Mouse (Mus musculus): ENCODE measurements around the gene Nupr1. TPM values are rescaled to one million over a fixed set of nuclear protein-coding genes. Genes with fewer than 3 reads are reported as not detected.
"Not testable (repeated sequence)": the region's sequence is repeated elsewhere in the genome, so short reads cannot be mapped to it uniquely, and the experiment has no call there.

Gene Nupr1
- polyA plus RNA-seq, 1 experiment from 2014 or later, result 70.8 TPM

- H3K4me1 ChIP-seq (ENCODE audit: control insufficient read depth, insufficient read depth, low read length), result peaks cover 8% of the 10 kb centered on the region
- no peak overlapping the region for H3K4me3 ChIP-seq (ENCODE audit: low read length)
- H3K9ac ChIP-seq (ENCODE audit: low read depth, low read length), result no peak overlapping the region
- H3K9me3 ChIP-seq (ENCODE audit: control insufficient read depth, low read length), result no peaks in the 10 kb centered on the region
- no peak for ATAC-seq
- H3K27me3 ChIP-seq (replicated peaks; ENCODE audit: control insufficient read depth, insufficient read depth, low read length), result no peaks in the 10 kb centered on the region
- H3K4me2 ChIP-seq (ENCODE audit: low read depth, low read length), result no peak overlapping the region
- no peaks in the 10 kb centered on the region for H3K36me3 ChIP-seq (ENCODE audit: control insufficient read depth, insufficient read depth, low read length)
- H3K27ac ChIP-seq (ENCODE audit: low read length), result no peak overlapping the region
- 83% methylated on average over 4 of the region's 4 CpGs for WGBS
Observed at GRCm38 (mm10) chr7:126648486-126648885, 17.8 kb upstream of the Nupr1 start.

- no peak overlapping the region for H3K4me2 ChIP-seq (ENCODE audit: low read depth, low read length)
- no peak overlapping the region for H3K27ac ChIP-seq (ENCODE audit: low read length)
- H3K4me3 ChIP-seq (ENCODE audit: low read length), result no peak overlapping the region
- no peaks in the 10 kb centered on the region for H3K36me3 ChIP-seq (ENCODE audit: control insufficient read depth, insufficient read depth, low read length)
- 69% methylated on average over 5 of the region's 5 CpGs for WGBS
- no peak for ATAC-seq
- no peak overlapping the region for H3K9ac ChIP-seq (ENCODE audit: low read depth, low read length)
- no peaks in the 10 kb centered on the region for H3K27me3 ChIP-seq (replicated peaks; ENCODE audit: control insufficient read depth, insufficient read depth, low read length)
- H3K4me1 ChIP-seq (ENCODE audit: control insufficient read depth, insufficient read depth, low read length), result peaks cover 8% of the 10 kb centered on the region; the same call in 1 of the 2 replicates
- H3K9me3 ChIP-seq (ENCODE audit: control insufficient read depth, low read length), result no peaks in the 10 kb centered on the region
Observed at GRCm38 (mm10) chr7:126645708-126646107, 15.0 kb upstream of the Nupr1 start.

- Histone ChIP-seq H3K9me3 (ENCODE audit: control insufficient read depth, low read length) (no peaks in the 10 kb centered on the region), H3K27me3 (replicated peaks; ENCODE audit: control insufficient read depth, insufficient read depth, low read length) (no peaks in the 10 kb centered on the region), H3K4me3 (ENCODE audit: low read length) (no peak overlapping the region), H3K4me1 (ENCODE audit: control insufficient read depth, insufficient read depth, low read length) (0 out of 2 replicates have a peak, but pooled peaks cover 2% of the 10 kb centered on the region), H3K27ac (ENCODE audit: low read length) (no peak overlapping the region), H3K4me2 (ENCODE audit: low read depth, low read length) (no peak overlapping the region), H3K36me3 (ENCODE audit: control insufficient read depth, insufficient read depth, low read length) (no peaks in the 10 kb centered on the region), H3K9ac (ENCODE audit: low read depth, low read length) (no peak overlapping the region)
- ATAC-seq, result no peak
Observed at GRCm38 (mm10) chr7:126644914-126645313, 14.3 kb upstream of the Nupr1 start.

- Histone ChIP-seq H3K36me3 (ENCODE audit: control insufficient read depth, insufficient read depth, low read length) (no peaks in the 10 kb centered on the region), H3K9me3 (ENCODE audit: control insufficient read depth, low read length) (no peaks in the 10 kb centered on the region), H3K9ac (ENCODE audit: low read depth, low read length) (no peak overlapping the region), H3K4me3 (ENCODE audit: low read length) (no peak overlapping the region), H3K27me3 (replicated peaks; ENCODE audit: control insufficient read depth, insufficient read depth, low read length) (no peaks in the 10 kb centered on the region), H3K4me1 (ENCODE audit: control insufficient read depth, insufficient read depth, low read length) (no peaks in the 10 kb centered on the region), H3K27ac (ENCODE audit: low read length) (no peak overlapping the region), H3K4me2 (ENCODE audit: low read depth, low read length) (no peak overlapping the region)
- ATAC-seq, result no peak
- WGBS, result 72% methylated on average over 3 of the region's 3 CpGs
Observed at GRCm38 (mm10) chr7:126644345-126644744, 13.7 kb upstream of the Nupr1 start.

- H3K27me3 ChIP-seq (replicated peaks; ENCODE audit: control insufficient read depth, insufficient read depth, low read length); H3K27ac ChIP-seq (ENCODE audit: low read length); H3K9ac ChIP-seq (ENCODE audit: low read depth, low read length); H3K4me1 ChIP-seq (ENCODE audit: control insufficient read depth, insufficient read depth, low read length); H3K36me3 ChIP-seq (ENCODE audit: control insufficient read depth, insufficient read depth, low read length); H3K4me3 ChIP-seq (ENCODE audit: low read length); H3K4me2 ChIP-seq (ENCODE audit: low read depth, low read length); H3K9me3 ChIP-seq (ENCODE audit: control insufficient read depth, low read length): not testable (repeated sequence)
- 60% methylated on average over 3 of the region's 3 CpGs for WGBS
- ATAC-seq, result 0 out of 2 replicates have a peak, but pooled peaks have one; percentile 21
Observed at GRCm38 (mm10) chr7:126643244-126643617, 12.6 kb upstream of the Nupr1 start.

GRCm38 (mm10) chr7:126642545-126643243, 12.0 kb upstream of the Nupr1 start:
- H3K27me3 ChIP-seq (replicated peaks; ENCODE audit: control insufficient read depth, insufficient read depth, low read length), result no peaks in the 10 kb centered on the region
- H3K27ac ChIP-seq (ENCODE audit: low read length), result no peak overlapping the region
- no peak overlapping the region for H3K4me2 ChIP-seq (ENCODE audit: low read depth, low read length)
- 73% methylated on average over 5 of the region's 5 CpGs for WGBS
- no peak overlapping the region for H3K4me3 ChIP-seq (ENCODE audit: low read length)
- no peak for ATAC-seq
- no peaks in the 10 kb centered on the region for H3K36me3 ChIP-seq (ENCODE audit: control insufficient read depth, insufficient read depth, low read length)
- H3K4me1 ChIP-seq (ENCODE audit: control insufficient read depth, insufficient read depth, low read length), result no peaks in the 10 kb centered on the region
- no peaks in the 10 kb centered on the region for H3K9me3 ChIP-seq (ENCODE audit: control insufficient read depth, low read length)
- no peak overlapping the region for H3K9ac ChIP-seq (ENCODE audit: low read depth, low read length)

GRCm38 (mm10) chr7:126636733-126637520, 6.3 kb upstream of the Nupr1 start:
- H3K27ac ChIP-seq (ENCODE audit: low read length), result 0 out of 2 replicates have a peak overlapping the region, but pooled peaks have one; percentile 5
- no peak overlapping the region for H3K9ac ChIP-seq (ENCODE audit: low read depth, low read length)
- no peaks in the 10 kb centered on the region for H3K36me3 ChIP-seq (ENCODE audit: control insufficient read depth, insufficient read depth, low read length)
- H3K4me3 ChIP-seq (ENCODE audit: low read length), result no peak overlapping the region
- H3K4me1 ChIP-seq (ENCODE audit: control insufficient read depth, insufficient read depth, low read length), result 0 out of 2 replicates have a peak, but pooled peaks cover 9% of the 10 kb centered on the region
- WGBS, result 9% methylated on average over 4 of the region's 4 CpGs
- H3K4me2 ChIP-seq (ENCODE audit: low read depth, low read length), result no peak overlapping the region
- no peaks in the 10 kb centered on the region for H3K9me3 ChIP-seq (ENCODE audit: control insufficient read depth, low read length)
- no peaks in the 10 kb centered on the region for H3K27me3 ChIP-seq (replicated peaks; ENCODE audit: control insufficient read depth, insufficient read depth, low read length)
- peak; percentile 78 for ATAC-seq

GRCm38 (mm10) chr7:126635375-126635774, 4.7 kb upstream of the Nupr1 start:
- Histone ChIP-seq H3K4me3 (ENCODE audit: low read length) (no peak overlapping the region), H3K4me2 (ENCODE audit: low read depth, low read length) (no peak overlapping the region), H3K36me3 (ENCODE audit: control insufficient read depth, insufficient read depth, low read length) (no peaks in the 10 kb centered on the region), H3K9ac (ENCODE audit: low read depth, low read length) (no peak overlapping the region), H3K9me3 (ENCODE audit: control insufficient read depth, low read length) (no peaks in the 10 kb centered on the region), H3K27ac (ENCODE audit: low read length) (no peak overlapping the region), H3K27me3 (replicated peaks; ENCODE audit: control insufficient read depth, insufficient read depth, low read length) (no peaks in the 10 kb centered on the region), H3K4me1 (ENCODE audit: control insufficient read depth, insufficient read depth, low read length) (0 out of 2 replicates have a peak, but pooled peaks cover 9% of the 10 kb centered on the region)
- ATAC-seq, result no peak

GRCm38 (mm10) chr7:126632478-126632877, 1.8 kb upstream of the Nupr1 start:
- 0 out of 2 replicates have a peak, but pooled peaks cover 9% of the 10 kb centered on the region for H3K4me1 ChIP-seq (ENCODE audit: control insufficient read depth, insufficient read depth, low read length)
- no peak overlapping the region for H3K27ac ChIP-seq (ENCODE audit: low read length)
- no peak overlapping the region for H3K9ac ChIP-seq (ENCODE audit: low read depth, low read length)
- no peaks in the 10 kb centered on the region for H3K27me3 ChIP-seq (replicated peaks; ENCODE audit: control insufficient read depth, insufficient read depth, low read length)
- no peak for ATAC-seq
- H3K9me3 ChIP-seq (ENCODE audit: control insufficient read depth, low read length), result no peaks in the 10 kb centered on the region
- no peak overlapping the region for H3K4me2 ChIP-seq (ENCODE audit: low read depth, low read length)
- no peaks in the 10 kb centered on the region for H3K36me3 ChIP-seq (ENCODE audit: control insufficient read depth, insufficient read depth, low read length)
- H3K4me3 ChIP-seq (ENCODE audit: low read length), result no peak overlapping the region
- 77% methylated on average over 2 of the region's 2 CpGs for WGBS

Data from intestine, embryonic 16.5 days (tissue).